Comparison of ENCODE assay signal across 8 mouse cellular contexts in genomic region chr2:131827999-131828975, GRCm38 (mm10). TPM values are rescaled to one million over a fixed set of nuclear protein-coding genes. Genes with fewer than 3 reads are reported as not detected.
DNase-seq lines count a peak whose midpoint lies in the region; ATAC-seq and TF ChIP-seq lines count a peak whose summit lies in the region.

No protein-coding gene starts in this region.

- no peak for TF ChIP-seq POLR2A in CH12.LX (IDR thresholded peaks at IDR 0.05; ENCODE audit: low read depth, low read length)

- H3K9me3 ChIP-seq in CH12.LX (replicated peaks; ENCODE audit: low read length), result peaks cover 5% of the 10 kb centered on the region
- H3K9me3 ChIP-seq in liver, embryonic 12.5 days (replicated peaks), result no peaks in the 10 kb centered on the region

- dilution Hi-C loops in CH12.LX (cut with MboI; ENCODE audit: extremely low pct_ligation_motif_present, extremely low pct_unique_long_range_greater_than_20kb, low sequenced_read_pairs), result no loop called here

- H3K27me3 ChIP-seq in CH12.LX (replicated peaks), result no peaks in the 10 kb centered on the region
- H3K27me3 ChIP-seq in liver, embryonic 12.5 days (replicated peaks), result peaks cover 5% of the 10 kb centered on the region; the same call in 1 of the 2 replicates

- peak; percentile 28 to 84; a peak in 3 of 4 replicates for TF ChIP-seq CTCF in CH12.LX (conservative IDR thresholded peaks at IDR 0.05 in 1 of 2, IDR thresholded peaks at IDR 0.05 in 1 of 2; ENCODE audit: low read depth in 2 of 2, low read length in 2 of 2)

- no peak overlapping the region for H3K9ac ChIP-seq in CH12.LX (ENCODE audit: insufficient read depth, low read depth)
- no peak overlapping the region for H3K9ac ChIP-seq in liver, embryonic 12.5 days

- DNase-seq in 416B (ENCODE audit: low read depth) (peak; percentile 65), CH12.LX (ENCODE audit: extremely low read depth) (peak; percentile 60)
- DNase-seq in cerebellum, adult 8-10 months, result peak; percentile 69
- DNase-seq in frontal cortex, adult 2 months (ENCODE audit: extremely low spot score in 1 of 2, low spot score in 1 of 2), result peak; percentile 55 to 94
- DNase-seq in natural killer cell, adult 2 months (ENCODE audit: low spot score in 2 of 2), result peak; percentile 39 to 46
- DNase-seq in urinary bladder, postnatal 36 days (ENCODE audit: low spot score in 2 of 2), result peak; percentile 13 to 24

- no peaks in the 10 kb centered on the region for H3K79me2 ChIP-seq in CH12.LX (replicated peaks; ENCODE audit: control insufficient read depth, extremely low read depth, insufficient read depth, poor library complexity, severe bottlenecking)

- H3K4me2 ChIP-seq in CH12.LX (ENCODE audit: insufficient read depth, low read depth, poor library complexity, severe bottlenecking), result no peak overlapping the region
- no peak overlapping the region for H3K4me2 ChIP-seq in liver, embryonic 12.5 days

- no peak overlapping the region for H3K4me3 ChIP-seq in CH12.LX (replicated peaks in 1 of 3; ENCODE audit: low read depth in 2 of 3, low read length in 2 of 3, poor library complexity in 1 of 3)
- no peak overlapping the region for H3K4me3 ChIP-seq in liver, embryonic 12.5 days

- peak; percentile 26; the same call in 1 of the 2 replicates for TF ChIP-seq EP300 in CH12.LX (IDR thresholded peaks at IDR 0.05; ENCODE audit: low read length)

- peak; percentile 58 for ATAC-seq in inflammation-experienced regulatory T-cells, adult 6 months
- no peak for ATAC-seq in liver, embryonic 12.5 days

- peaks cover 0 to 17% of the 10 kb centered on the region in 2 experiments; a peak in 3 of 4 replicates for H3K4me1 ChIP-seq in CH12.LX (ENCODE audit: control insufficient read depth in 1 of 2, insufficient read depth in 2 of 2)
- H3K4me1 ChIP-seq in liver, embryonic 12.5 days, result peaks cover 53% of the 10 kb centered on the region

- H3K36me3 ChIP-seq in CH12.LX (replicated peaks in 1 of 2; ENCODE audit: control insufficient read depth in 1 of 2, insufficient read depth in 1 of 2, low read length in 1 of 2), result no peaks in the 10 kb centered on the region
- H3K36me3 ChIP-seq in liver, embryonic 12.5 days, result no peaks in the 10 kb centered on the region

- no peak overlapping the region for H3K27ac ChIP-seq in CH12.LX (ENCODE audit: insufficient read depth, low read depth)
- peak overlapping the region; percentile 96; the same call in 1 of the 2 replicates for H3K27ac ChIP-seq in liver, embryonic 12.5 days

- 35% methylated on average over 18 of the region's 18 CpGs for WGBS in liver, embryonic 12.5 days (ENCODE audit: insufficient replicate concordance)

- peak; percentile 80 for TF ChIP-seq RAD21 in CH12.LX (IDR thresholded peaks at IDR 0.05; ENCODE audit: low read depth, low read length)

- in situ Hi-C loops in CH12.LX (cut with MboI; ENCODE audit: low pct_ligation_motif_present, low pct_unique_long_range_greater_than_20kb, low sequenced_read_pairs), result no loop called here

TF ChIP-seq in CH12.LX, 34 proteins besides CTCF, POLR2A, EP300 and RAD21:
- no peak for TF ChIP-seq MAX (IDR thresholded peaks at IDR 0.05; ENCODE audit: low read length)
- no peak for TF ChIP-seq TBP (conservative IDR thresholded peaks at IDR 0.05; ENCODE audit: low read depth, low read length)
- TF ChIP-seq ZKSCAN1 (IDR thresholded peaks at IDR 0.05; ENCODE audit: borderline replicate concordance, low read depth, low read length), result no peak
- no peak for TF ChIP-seq MXI1 (IDR thresholded peaks at IDR 0.05; ENCODE audit: low read depth, low read length)
- TF ChIP-seq USF1 (IDR thresholded peaks at IDR 0.05; ENCODE audit: low read depth, low read length), result no peak
- TF ChIP-seq KAT2A (IDR thresholded peaks at IDR 0.05; ENCODE audit: insufficient replicate concordance, low read length), result no peak
- no peak for TF ChIP-seq POLR2AphosphoS2 (IDR thresholded peaks at IDR 0.05; ENCODE audit: low read depth, low read length)
- no peak; the same call in 1 of the 2 replicates for TF ChIP-seq NELFE (IDR thresholded peaks at IDR 0.05; ENCODE audit: low read depth, low read length)
- TF ChIP-seq BHLHE40 (IDR thresholded peaks at IDR 0.05; ENCODE audit: low read depth, low read length), result no peak
- no peak for TF ChIP-seq TCF12 (IDR thresholded peaks at IDR 0.05; ENCODE audit: low read depth, low read length)
- no peak for TF ChIP-seq NRF1 (IDR thresholded peaks at IDR 0.05; ENCODE audit: low read depth, low read length)
- peak; percentile 43 for TF ChIP-seq ZC3H11A (IDR thresholded peaks at IDR 0.05; ENCODE audit: low read depth, low read length)
- 0 out of 2 replicates have a peak, but pooled peaks have one; percentile 54 for TF ChIP-seq ZNF384 (IDR thresholded peaks at IDR 0.05; ENCODE audit: low read depth, low read length)
- TF ChIP-seq JUN (IDR thresholded peaks at IDR 0.05; ENCODE audit: insufficient read depth, low read depth, low read length), result peak; percentile 86
- peak; percentile 88 for TF ChIP-seq SMC3 (IDR thresholded peaks at IDR 0.05; ENCODE audit: low read depth, low read length)
- TF ChIP-seq UBTF (IDR thresholded peaks at IDR 0.05; ENCODE audit: low read depth, low read length), result no peak
- peak; percentile 49; the same call in 1 of the 2 replicates for TF ChIP-seq ELF1 (IDR thresholded peaks at IDR 0.05; ENCODE audit: low read depth, low read length)
- no peak for TF ChIP-seq ZMIZ1 (IDR thresholded peaks at IDR 0.05; ENCODE audit: low read depth, low read length)
- no peak; the same call in 1 of the 2 replicates for TF ChIP-seq ETS1 (conservative IDR thresholded peaks at IDR 0.05; ENCODE audit: low read depth, low read length)
- no peak for TF ChIP-seq E2F4 (IDR thresholded peaks at IDR 0.05; ENCODE audit: insufficient replicate concordance, low read depth, low read length)
- TF ChIP-seq MAFK (IDR thresholded peaks at IDR 0.05; ENCODE audit: insufficient replicate concordance, low read length), result no peak
- no peak for TF ChIP-seq MYC (IDR thresholded peaks at IDR 0.05; ENCODE audit: low read depth, low read length)
- TF ChIP-seq JUND (conservative IDR thresholded peaks at IDR 0.05; ENCODE audit: low read depth, low read length), result peak; percentile 88
- peak; percentile 26; the same call in 1 of the 2 replicates for TF ChIP-seq SIN3A (IDR thresholded peaks at IDR 0.05; ENCODE audit: low read length)
- TF ChIP-seq RCOR1 (conservative IDR thresholded peaks at IDR 0.05; ENCODE audit: low read depth, low read length), result no peak

RNA-seq across cellular contexts. Expression of gene Erv3, which starts 31.3 kb away (rescaled TPM):
- not detected in 2 replicates for total RNA-seq in CH12.LX (2012; rRNA removed)
- not detected in 2 replicates for total RNA-seq in CH12.LX (2014; rRNA removed)
- polyA plus RNA-seq in CH12.LX (2012; ENCODE audit: insufficient read length, low read depth), result not detected in 2 replicates
- polyA plus RNA-seq in frontal cortex, adult 2 months (2012; rRNA removed), result 0.48 and 1.4 TPM in 2 replicates
- polyA plus RNA-seq in inflammation-experienced regulatory T-cells, adult 6 months (2017; shearing (Covaris generic)), result not detected
- polyA plus RNA-seq in liver, embryonic 12.5 days (2016; fragmentation: Nextera tagmentation; extraction: Ambion mirVana), result not detected in 2 replicates

Comparison
In these comparisons a context has a peak if more than half of its experiments do, and no peak if none do; other contexts are left out.
1. DNase-seq: peak in every context shown above with its lines; median percentile 74 in frontal cortex, adult 2 months; 69 in cerebellum, adult 8-10 months; 65 in 416B; 60 in CH12.LX; 42 in natural killer cell, adult 2 months; 18 in urinary bladder, postnatal 36 days.